Mouse (Mus musculus) spleen, postnatal 4 days (tissue): ENCODE measurements around the gene Krtap19-5.

ENCODE experiments used
- DNase-seq, 2 experiments: peaks; one replicate each; pipeline ENCODE4 v3.0.0; 2022; ENCODE audit warnings: low spot score in 2 of 2

The Krtap19-5 gene

DNA sequence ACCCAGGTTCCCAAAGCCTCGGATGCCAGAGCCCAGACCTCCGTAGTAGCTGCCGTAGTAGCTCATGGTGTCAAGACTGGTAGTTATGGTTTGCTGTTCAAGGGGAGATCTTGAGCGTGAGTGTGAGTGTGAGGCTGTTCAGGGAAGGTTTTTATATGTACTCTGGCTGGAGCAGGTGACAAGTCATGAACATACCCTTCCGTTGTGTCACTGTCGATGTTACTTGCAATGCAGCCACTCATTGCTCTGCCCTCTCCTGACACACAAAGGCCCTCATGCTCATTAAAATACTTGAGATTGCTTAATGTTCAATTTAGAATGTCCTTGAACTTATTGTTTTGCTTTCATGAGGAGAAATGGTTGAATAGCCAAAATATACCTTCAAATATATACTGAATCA, at the start of gene Krtap19-5:
Krtap19-5 (minus strand) TSS at position 101 of the 400 bp plus-strand sequence.
- DNase-seq = no peak

DNA sequence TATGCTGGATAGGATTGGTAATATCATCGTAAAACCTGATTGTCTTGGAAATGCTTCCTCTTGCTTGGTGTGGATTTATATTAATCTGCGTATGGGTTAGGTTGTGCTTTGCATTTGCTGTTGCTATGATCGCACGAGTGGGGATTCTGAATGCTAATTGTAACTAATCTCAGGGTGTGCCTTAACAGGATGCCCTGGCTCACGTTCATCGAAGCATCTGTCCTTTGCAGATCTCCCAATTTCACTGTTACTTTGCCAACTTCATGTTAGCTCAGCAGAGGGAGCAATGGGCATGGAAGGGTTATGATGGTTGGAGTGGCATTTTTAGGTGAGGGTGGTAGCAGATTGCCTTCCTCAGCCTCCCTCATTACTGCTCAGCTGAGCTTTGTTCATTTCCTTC, 44.8 kb upstream of the Krtap19-5 start:
- DNase-seq = no peak

DNA sequence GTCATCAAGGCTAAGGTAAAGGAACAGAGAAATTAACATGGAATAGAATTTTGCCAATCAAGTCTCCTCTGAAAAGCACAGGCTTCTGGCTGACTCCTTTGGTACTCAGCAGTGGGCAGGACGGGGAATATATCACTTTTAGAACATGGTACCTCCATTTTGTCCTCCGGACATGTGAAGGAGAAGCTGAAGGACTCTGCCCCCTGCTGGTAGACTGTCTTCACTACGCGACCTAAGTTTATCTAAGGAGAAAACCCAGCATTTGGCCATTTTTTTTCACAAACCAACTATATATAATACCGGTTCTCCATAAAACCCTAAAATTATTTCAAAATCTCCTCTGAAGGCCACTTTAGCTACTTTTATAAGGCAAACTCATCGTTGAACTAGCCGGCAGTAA, 42.0 kb upstream of the Krtap19-5 start:
- no peak for DNase-seq

DNA sequence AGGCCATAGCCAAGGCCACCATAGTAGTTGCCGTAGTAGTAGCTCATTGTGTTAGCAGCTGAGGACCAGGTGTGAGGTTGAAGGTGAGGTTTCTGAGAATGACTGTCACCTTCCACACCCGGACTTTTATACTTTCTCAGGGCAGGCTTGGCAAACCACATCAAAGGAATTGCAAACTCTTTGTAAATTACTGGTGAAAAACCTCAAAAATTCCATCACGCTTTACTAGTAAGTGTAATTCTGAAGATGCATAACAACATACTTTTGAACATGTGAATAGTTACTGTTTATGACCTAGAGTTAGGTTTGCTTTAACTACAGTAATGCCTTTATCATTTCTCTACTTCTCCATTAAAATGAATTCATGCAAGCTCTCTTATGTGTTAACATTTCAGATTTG, 35.9 kb upstream of the Krtap19-5 start, which contains the start of gene Krtap19-9b:
Krtap19-9b (minus strand) TSS at position 101 of the 400 bp plus-strand sequence.
- no peak for DNase-seq

DNA sequence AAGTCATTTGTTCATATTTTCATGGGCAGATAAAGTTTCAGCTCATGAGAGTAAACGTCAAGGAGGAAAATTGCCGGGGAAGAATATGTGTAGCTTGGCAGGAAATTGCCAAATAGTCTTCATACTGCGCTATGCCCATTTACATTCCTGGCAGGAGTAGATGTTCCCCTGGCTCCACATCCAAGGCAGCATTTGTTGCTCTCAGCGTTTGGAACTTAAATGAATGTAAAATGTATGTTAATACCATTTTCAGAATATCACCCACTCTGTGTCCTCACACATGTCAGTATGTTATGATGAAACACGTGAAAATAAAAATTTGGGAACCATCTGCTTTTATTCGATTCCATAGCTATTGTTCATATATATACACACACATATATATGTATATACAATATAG, 9.4 kb downstream of the Krtap19-5 start:
- no peak for DNase-seq

DNA sequence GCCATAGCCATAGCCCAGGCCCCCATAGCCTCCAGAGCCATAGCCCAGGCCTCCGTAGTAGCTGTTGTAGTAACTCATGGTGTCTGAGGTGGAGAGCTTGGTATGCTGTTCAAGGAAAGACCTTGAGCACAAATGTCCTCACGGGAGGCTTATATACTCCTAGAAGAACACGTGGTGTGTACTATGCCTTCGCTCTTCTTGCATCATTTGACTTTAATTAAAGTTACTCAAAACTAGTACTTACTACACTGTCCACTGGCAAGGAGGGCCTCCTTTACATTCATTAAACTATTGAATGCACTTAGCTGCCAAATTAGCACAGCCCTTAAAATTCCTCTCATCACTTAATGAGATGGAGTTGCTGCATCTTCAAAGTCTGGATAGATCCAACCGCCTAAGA, 11.3 kb downstream of the Krtap19-5 start, which contains the start of gene Krtap19-4:
Krtap19-4 (minus strand) TSS at position 101 of the 400 bp plus-strand sequence.
- no peak for DNase-seq

DNA sequence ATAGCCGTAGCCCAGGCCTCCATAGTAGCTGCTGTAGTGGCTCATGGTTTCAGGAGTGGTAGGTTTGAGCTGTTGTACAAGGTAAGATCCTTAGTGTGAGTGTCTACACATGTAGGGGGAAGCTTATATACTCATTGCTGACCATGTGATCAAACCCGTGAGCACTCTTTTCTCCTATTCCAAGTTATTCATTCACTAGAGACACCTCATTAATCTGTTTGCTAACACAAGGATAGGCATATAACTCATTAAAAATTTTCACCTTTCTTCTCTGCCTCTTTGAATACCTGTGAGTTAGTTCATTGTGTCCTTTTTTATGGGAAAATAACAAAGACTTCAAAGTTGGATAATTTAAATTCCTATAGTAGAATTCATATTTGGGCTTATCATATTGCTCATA, 18.3 kb downstream of the Krtap19-5 start, which contains the start of gene Krtap19-3:
Krtap19-3 (minus strand) TSS at position 101 of the 400 bp plus-strand sequence.
- DNase-seq = no peak

DNA sequence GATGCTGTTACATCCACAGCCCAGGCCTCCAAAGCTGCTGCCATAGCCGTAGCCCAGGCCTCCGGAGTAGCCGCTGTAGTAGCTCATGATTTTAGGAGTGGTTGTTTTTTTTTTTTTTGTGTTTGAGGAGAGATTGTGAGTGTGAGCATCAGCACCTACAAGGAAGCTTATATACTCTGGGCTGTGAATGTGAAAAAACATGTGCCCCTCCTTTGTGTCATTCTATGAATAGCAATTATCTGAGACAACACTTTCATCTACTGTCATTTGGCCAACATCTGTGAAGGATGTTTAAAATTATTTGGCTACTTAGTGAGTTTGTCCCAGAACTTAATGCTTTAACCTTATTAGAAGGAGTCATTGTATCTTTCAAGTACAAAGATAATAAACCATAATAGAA, 22.1 kb downstream of the Krtap19-5 start, which contains the start of gene Krtap19-2:
Krtap19-2 (minus strand) TSS at position 101 of the 400 bp plus-strand sequence.
- no peak for DNase-seq

DNA sequence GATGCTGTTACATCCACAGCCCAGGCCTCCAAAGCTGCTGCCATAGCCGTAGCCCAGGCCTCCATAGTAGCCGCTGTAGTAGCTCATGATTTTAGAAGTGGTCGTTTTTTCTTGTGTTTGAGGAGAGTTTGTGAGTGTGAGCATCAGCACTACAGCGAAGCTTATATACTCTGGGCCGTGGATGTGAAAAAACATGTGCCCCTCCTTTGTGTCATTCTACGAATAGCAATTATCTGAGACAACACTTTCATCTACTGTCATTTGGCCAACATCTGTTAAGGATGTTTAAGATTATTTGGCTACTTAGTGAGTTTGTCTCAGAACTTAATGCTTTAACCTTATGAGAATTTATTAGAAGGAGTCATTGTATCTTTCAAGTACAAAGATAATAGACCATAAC, 26.9 kb downstream of the Krtap19-5 start, which contains the start of gene Krtap19-1:
Krtap19-1 (minus strand) TSS at position 101 of the 400 bp plus-strand sequence.
- no peak for DNase-seq

DNA sequence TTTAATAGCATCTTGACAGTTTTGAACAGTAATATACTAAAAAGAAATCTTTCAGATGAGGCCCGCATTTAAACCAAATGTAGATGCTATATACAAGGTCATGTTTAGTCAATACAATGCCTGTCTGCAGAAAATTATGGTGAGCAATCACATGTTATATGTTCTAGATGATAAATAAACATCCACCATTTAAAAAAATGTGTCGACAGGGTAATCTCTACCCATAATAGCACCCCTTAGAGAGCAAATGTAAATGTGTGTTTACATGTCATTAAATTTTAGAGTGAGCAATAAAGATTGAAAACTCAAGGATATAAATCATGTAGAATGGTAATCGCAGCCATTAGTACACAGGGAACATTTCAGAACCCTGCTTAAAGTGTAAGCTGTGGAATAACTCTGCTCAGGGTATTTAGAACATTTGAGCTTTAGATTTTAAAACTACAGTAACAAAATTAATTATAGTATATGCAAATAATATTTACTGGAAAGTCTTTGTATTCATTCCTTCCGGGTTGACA, 31.3 kb downstream of the Krtap19-5 start:
- no peak for DNase-seq

DNA sequence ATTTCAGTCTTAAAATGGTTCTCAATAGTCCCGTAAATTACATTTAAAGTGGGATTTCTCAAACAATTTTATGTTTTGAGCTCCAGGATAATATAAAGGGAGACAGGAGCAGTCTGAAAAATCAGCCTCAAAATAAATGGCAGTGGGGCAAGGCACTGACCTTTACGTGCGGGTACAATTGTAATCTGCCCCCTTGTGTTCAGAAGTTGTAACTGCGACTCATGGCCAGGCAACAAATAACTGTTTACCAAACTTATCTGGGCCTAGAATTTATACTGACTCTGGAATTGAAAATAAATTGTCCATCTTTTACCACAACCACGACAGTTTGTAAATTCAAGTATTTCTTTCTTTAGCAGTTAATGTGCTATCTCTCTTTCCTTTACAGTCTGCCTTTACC, 44.8 kb downstream of the Krtap19-5 start:
- no peak for DNase-seq

DNA sequence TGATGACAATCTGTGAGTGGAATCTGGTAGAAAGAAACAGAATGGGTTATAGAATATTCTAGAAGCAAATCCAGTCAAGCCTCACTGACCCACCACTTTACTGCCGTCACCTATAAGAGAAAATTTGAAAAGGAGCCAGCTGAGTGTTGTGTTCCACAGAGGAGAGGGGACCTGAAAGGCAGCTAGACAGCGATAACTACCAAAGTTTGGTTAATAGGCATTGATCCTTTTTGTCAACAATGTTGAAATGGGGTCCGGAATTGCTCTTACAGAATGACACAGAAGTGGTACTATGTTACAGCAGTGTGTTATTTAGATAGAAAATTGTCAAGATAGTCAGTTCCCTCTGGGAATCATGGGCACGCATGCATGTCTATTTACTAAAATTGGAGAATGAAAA, 47.7 kb downstream of the Krtap19-5 start:
- no peak for DNase-seq

DNA sequence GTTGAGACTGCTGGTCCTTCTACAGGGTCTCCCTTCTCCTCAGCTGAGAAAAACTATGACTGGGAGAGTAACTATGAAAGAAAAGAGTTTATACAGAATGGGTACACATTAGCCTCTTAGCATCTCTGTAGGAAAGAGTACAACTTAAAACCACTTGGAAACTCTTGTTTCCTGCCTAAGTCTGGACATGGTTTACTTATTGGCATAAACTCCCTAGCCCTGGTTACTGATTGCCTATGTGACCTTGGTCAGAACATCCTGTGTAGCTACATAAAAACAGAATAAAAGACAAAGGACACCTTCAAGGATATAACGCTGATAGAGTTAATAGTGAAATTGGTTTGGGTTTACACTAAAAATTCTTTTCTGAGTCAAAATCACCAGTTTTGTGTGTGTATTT, 48.9 kb downstream of the Krtap19-5 start:
- no peak for DNase-seq
